Mouse (Mus musculus): Measurements from ENCODE around the gene Pced1b. TPM values are rescaled to one million over a fixed set of nuclear protein-coding genes. Genes with fewer than 3 reads are reported as not detected.
"Not testable (repeated sequence)": the region's sequence is repeated elsewhere in the genome, so short reads cannot be mapped to it uniquely, and the experiment has no call there.

Pced1b gene
- 6.0 and 6.1 TPM in 2 replicates for polyA plus RNA-seq (2015; fragmentation: Nextera tagmentation; extraction: Ambion mirVana)

DNA sequence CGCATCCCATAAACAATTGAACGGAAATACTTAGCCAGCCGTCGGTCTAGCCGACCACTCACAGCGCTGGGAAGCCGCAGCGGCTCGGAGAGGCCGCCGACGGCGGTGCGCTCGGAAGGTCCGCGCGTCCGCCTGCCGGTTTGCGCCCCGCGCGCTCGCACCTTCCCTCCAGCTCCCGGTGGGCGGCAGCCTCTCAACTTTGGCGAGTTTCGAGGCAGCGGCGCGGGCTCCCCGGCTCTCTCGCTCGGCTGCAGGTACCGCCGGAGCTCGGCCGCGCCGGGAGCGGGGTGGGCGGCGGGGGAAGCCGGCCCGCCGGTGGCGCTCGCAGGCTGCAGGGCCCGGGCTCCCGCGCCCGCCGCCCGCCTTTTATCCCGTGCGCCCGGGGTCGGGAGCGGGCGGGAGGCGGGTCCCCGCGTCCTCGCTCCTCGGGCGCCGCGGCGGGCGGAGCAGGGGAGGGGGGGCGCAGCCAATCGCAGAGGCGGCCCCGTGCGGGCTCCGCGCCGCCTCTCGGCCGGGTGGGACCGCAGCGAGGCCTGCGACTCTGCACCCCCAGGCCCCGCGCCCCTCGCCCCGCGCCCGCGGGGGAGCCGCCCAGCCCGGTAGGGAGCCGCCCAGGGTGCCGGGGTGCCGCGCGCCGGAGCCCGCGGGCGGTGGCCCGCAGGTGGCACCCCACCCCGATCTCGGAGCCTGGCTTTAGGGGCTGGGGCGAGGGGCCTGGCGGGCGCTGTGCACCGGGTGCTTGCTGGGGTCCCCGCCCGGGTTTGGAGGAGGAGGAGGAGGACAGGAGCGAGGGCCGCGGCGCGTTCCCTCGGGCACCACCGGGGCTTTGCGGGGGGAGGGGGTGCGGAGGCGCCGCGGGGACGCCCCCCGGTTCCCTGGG is at the start of gene Pced1b, which contains the start of gene Amigo2:
Gene Pced1b, plus strand, starts transcription at position 197 of the 880 bp plus-strand sequence.
Gene Amigo2, minus strand, starts transcription at position 377 of the 880 bp plus-strand sequence.
- peak; percentile 92 for ATAC-seq (ENCODE audit: low read depth)
- H3K4me1 ChIP-seq (replicated peaks; ENCODE audit: control insufficient read depth, insufficient read depth, low read length): 0 out of 2 replicates have a peak, but pooled peaks cover 4% of the 10 kb centered on the region
- H3K9ac ChIP-seq (ENCODE audit: low read length): peak within 1 kb of the TSS; percentile 93
- peak within 1 kb of the TSS; percentile 71 for H3K4me3 ChIP-seq (ENCODE audit: low read length)
- H3K27me3 ChIP-seq (ENCODE audit: control insufficient read depth, insufficient read depth, low read depth, low read length): peaks cover 7% of the 10 kb centered on the region
- H3K36me3 ChIP-seq (ENCODE audit: control insufficient read depth, insufficient read depth, low read length): no peaks in the 10 kb centered on the region
- peak within 1 kb of the TSS; percentile 69 for H3K4me2 ChIP-seq (ENCODE audit: low read depth, low read length)
- H3K9me3 ChIP-seq (ENCODE audit: control insufficient read depth, low read length): no peaks in the 10 kb centered on the region
- peak within 1 kb of the TSS; percentile 78 for H3K27ac ChIP-seq (ENCODE audit: low read length)
- under 1% methylated on average over 63 of the region's 125 CpGs for WGBS

DNA sequence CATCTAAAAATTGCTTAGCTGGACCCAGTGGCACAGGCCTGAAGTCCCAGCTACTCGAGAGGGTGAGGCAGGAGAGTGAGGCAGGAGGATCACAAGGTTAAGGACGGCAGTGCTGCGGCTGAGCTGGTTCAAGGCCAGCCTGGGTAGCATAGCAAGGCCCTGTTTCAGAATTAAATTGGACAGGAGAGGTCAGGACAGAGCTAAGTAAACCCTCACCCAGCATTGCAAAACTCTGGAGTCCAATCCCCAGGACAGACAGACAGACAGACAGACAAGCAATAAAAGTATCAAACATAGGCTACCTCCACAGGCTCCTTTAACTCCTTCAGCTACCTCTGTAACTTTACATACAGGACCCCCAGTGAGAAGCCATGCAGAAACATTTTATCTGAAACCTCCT is 42.0 kb upstream of the Pced1b start:
- no peaks in the 10 kb centered on the region for H3K36me3 ChIP-seq (ENCODE audit: control insufficient read depth, insufficient read depth, low read length)
- H3K4me1 ChIP-seq (replicated peaks; ENCODE audit: control insufficient read depth, insufficient read depth, low read length): no peaks in the 10 kb centered on the region
- WGBS: 65% methylated on average over 3 of the region's 3 CpGs
- H3K27me3 ChIP-seq (ENCODE audit: control insufficient read depth, insufficient read depth, low read depth, low read length): no peaks in the 10 kb centered on the region
- no peak overlapping the region for H3K27ac ChIP-seq (ENCODE audit: low read length)
- no peak overlapping the region for H3K4me3 ChIP-seq (ENCODE audit: low read length)
- ATAC-seq (ENCODE audit: low read depth): no peak
- H3K9ac ChIP-seq (ENCODE audit: low read length): no peak overlapping the region
- H3K9me3 ChIP-seq (ENCODE audit: control insufficient read depth, low read length): no peaks in the 10 kb centered on the region
- H3K4me2 ChIP-seq (ENCODE audit: low read depth, low read length): no peak overlapping the region

DNA sequence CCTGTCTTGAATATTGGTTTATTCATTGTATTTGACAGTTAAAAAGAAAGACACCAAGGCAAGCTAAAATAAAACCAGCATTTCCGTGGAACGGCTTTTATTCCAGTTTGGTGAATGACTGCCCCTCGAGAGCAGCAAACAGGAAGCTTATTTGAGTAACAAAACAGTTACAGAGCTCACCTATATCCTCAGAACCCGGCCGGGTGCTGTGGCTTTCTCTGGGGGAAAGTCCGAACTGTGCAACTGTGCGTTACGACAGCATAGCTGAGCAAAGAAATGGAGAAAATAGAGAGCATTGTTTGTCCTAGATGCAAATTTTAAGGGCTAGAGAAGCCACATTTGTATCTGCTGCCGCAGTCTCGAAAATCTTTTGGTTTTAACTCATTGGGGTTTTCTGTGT is 41.1 kb upstream of the Pced1b start:
- no peaks in the 10 kb centered on the region for H3K9me3 ChIP-seq (ENCODE audit: control insufficient read depth, low read length)
- no peak overlapping the region for H3K9ac ChIP-seq (ENCODE audit: low read length)
- WGBS: 79% methylated on average over 10 of the region's 10 CpGs
- no peak overlapping the region for H3K4me2 ChIP-seq (ENCODE audit: low read depth, low read length)
- H3K4me1 ChIP-seq (replicated peaks; ENCODE audit: control insufficient read depth, insufficient read depth, low read length): no peaks in the 10 kb centered on the region
- no peak overlapping the region for H3K27ac ChIP-seq (ENCODE audit: low read length)
- H3K4me3 ChIP-seq (ENCODE audit: low read length): no peak overlapping the region
- H3K27me3 ChIP-seq (ENCODE audit: control insufficient read depth, insufficient read depth, low read depth, low read length): no peaks in the 10 kb centered on the region
- no peaks in the 10 kb centered on the region for H3K36me3 ChIP-seq (ENCODE audit: control insufficient read depth, insufficient read depth, low read length)
- ATAC-seq (ENCODE audit: low read depth): no peak

DNA sequence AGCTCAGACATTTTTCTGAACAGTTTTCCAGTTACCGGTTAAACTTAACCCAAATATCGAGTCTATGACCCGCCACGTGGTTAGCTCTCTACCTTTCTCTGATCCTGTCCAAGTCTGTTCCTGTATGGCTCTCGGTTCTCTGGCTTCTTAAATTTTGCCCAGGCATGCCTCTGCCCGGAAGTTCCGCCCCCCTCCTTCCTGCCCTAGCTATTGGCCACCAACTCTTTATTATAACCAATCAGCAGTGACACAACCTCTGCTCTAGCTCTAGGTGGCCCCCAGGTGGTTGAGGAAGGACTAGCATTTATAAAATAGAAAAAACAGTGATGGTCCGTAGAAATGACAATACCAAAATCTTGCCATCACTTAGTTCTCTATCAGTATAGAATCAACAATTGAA is 40.4 kb upstream of the Pced1b start:
- Histone ChIP-seq H3K4me2 (ENCODE audit: low read depth, low read length) (no peak overlapping the region), H3K27ac (ENCODE audit: low read length) (no peak overlapping the region), H3K36me3 (ENCODE audit: control insufficient read depth, insufficient read depth, low read length) (no peaks in the 10 kb centered on the region), H3K9me3 (ENCODE audit: control insufficient read depth, low read length) (no peaks in the 10 kb centered on the region), H3K9ac (ENCODE audit: low read length) (no peak overlapping the region), H3K4me1 (replicated peaks; ENCODE audit: control insufficient read depth, insufficient read depth, low read length) (no peaks in the 10 kb centered on the region), H3K4me3 (ENCODE audit: low read length) (no peak overlapping the region), H3K27me3 (ENCODE audit: control insufficient read depth, insufficient read depth, low read depth, low read length) (no peaks in the 10 kb centered on the region)
- 92% methylated on average over 8 of the region's 8 CpGs for WGBS
- ATAC-seq (ENCODE audit: low read depth): no peak

DNA sequence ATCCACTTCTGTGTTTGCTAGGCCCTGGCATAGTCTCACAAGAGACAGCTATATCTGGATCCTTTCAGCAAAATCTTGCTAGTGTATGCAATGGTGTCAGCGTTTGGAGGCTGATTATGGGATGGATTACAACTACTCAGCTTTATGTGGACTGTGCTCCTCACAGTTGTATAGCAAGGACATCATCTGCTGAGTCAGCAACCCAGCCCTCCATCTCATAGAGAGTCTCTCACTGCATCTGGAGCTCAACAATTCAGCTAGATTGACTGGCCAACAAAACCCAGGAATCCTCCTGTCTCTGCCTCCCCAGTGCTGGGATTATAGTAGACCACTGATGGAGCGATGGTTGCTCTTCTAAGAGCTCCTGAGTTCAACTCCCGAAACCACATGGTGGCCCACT is 37.2 kb upstream of the Pced1b start:
- not testable (repeated sequence) for H3K4me3 ChIP-seq (ENCODE audit: low read length); H3K27ac ChIP-seq (ENCODE audit: low read length); ATAC-seq (ENCODE audit: low read depth); H3K9me3 ChIP-seq (ENCODE audit: control insufficient read depth, low read length); H3K4me1 ChIP-seq (replicated peaks; ENCODE audit: control insufficient read depth, insufficient read depth, low read length); H3K9ac ChIP-seq (ENCODE audit: low read length); H3K36me3 ChIP-seq (ENCODE audit: control insufficient read depth, insufficient read depth, low read length); H3K27me3 ChIP-seq (ENCODE audit: control insufficient read depth, insufficient read depth, low read depth, low read length); H3K4me2 ChIP-seq (ENCODE audit: low read depth, low read length)
- 87% methylated on average over 3 of the region's 3 CpGs for WGBS

DNA sequence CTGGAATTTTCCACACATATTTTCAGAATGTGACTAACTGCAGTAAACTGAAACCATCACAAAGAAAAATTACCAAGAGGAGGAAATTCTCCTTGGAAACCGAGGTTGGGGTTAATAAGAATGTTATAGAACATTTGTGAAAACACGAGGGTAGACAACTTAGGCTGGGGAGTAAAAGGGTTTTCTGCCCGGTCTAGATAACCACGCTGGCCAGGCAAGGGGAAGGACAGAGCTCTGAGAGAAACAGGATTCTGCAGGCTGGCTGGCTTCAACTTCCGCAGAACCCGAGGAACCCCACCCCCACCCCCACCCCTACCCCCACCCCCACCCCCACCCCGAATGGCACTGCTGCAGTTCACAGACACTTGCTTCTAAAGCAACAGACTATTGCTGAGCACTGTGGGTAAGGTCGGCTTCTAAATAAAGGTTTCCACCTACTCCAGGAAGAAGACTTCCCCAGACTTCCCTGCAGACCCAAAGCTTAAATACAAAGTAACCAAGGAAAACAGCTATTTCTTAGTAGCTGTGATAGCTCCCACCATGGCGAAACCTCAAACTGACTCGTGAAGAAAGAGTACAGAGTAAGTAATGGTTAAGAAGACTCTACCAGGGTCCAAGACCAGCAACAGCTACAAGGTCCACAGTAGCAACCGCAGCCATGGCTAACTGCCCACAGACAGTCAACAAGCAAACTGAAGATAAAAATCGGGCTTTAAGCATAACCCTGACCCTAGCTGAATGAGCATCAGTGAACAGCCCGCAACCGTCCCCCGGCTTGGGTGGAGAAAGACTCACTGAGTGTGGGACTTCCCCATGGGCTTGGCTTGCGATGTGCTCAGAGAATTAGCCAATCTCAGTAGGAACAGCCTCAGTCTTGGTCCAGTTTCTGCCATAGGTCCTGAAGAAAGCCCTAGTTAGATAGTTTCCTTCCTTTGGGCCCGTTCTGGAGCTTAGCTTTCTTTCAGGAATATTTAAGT is 34.1 kb upstream of the Pced1b start:
- no peaks in the 10 kb centered on the region for H3K36me3 ChIP-seq (ENCODE audit: control insufficient read depth, insufficient read depth, low read length)
- H3K9ac ChIP-seq (ENCODE audit: low read length): no peak overlapping the region
- no peak overlapping the region for H3K4me3 ChIP-seq (ENCODE audit: low read length)
- no peak for ATAC-seq (ENCODE audit: low read depth)
- no peak overlapping the region for H3K27ac ChIP-seq (ENCODE audit: low read length)
- 68% methylated on average over 17 of the region's 17 CpGs for WGBS
- H3K27me3 ChIP-seq (ENCODE audit: control insufficient read depth, insufficient read depth, low read depth, low read length): no peaks in the 10 kb centered on the region
- H3K4me2 ChIP-seq (ENCODE audit: low read depth, low read length): no peak overlapping the region
- no peaks in the 10 kb centered on the region for H3K9me3 ChIP-seq (ENCODE audit: control insufficient read depth, low read length)
- H3K4me1 ChIP-seq (replicated peaks; ENCODE audit: control insufficient read depth, insufficient read depth, low read length): no peaks in the 10 kb centered on the region

DNA sequence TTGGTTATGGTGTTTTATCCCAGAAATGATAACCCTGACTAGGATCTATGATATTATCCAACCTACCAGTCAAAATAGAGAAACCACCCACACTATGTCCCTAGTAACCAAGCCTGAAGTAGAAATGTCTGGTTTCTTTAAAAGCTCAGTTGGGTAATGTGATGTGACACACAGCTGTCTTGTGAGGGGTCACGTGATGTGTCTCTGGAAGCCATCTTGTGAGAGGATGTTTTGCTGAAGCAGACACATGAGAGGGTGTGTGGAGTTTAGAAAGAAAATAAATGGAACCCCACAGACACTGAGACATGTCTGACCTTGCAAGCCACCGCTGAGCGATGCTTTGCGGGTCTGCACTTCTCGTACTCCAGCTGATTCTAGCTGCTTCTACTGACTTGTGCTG is 30.1 kb upstream of the Pced1b start:
- WGBS: 94% methylated on average over 5 of the region's 5 CpGs
- Histone ChIP-seq H3K9ac (ENCODE audit: low read length) (no peak overlapping the region), H3K4me1 (replicated peaks; ENCODE audit: control insufficient read depth, insufficient read depth, low read length) (no peaks in the 10 kb centered on the region), H3K27me3 (ENCODE audit: control insufficient read depth, insufficient read depth, low read depth, low read length) (no peaks in the 10 kb centered on the region), H3K4me3 (ENCODE audit: low read length) (no peak overlapping the region), H3K9me3 (ENCODE audit: control insufficient read depth, low read length) (no peaks in the 10 kb centered on the region), H3K36me3 (ENCODE audit: control insufficient read depth, insufficient read depth, low read length) (no peaks in the 10 kb centered on the region), H3K4me2 (ENCODE audit: low read depth, low read length) (no peak overlapping the region), H3K27ac (ENCODE audit: low read length) (no peak overlapping the region)
- no peak for ATAC-seq (ENCODE audit: low read depth)

DNA sequence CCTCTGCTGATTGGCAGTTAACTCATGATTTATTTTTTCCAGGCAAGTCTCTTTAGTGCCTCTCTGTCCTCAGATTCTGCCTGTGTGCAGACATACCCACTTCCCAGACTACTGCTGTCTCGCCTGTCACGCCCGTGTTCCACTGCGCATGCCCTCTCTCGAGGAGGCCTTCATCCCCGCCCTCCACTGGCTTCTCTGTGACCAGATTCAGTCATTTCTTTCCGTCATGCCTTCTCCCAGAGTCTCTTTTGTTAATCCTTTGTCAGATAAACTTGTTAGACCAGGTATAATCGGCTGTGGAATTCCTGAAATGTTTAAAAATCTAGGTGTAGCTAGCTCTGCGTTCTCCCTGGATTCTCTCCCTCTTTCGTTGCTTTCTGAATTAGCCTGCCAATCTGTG is 23.5 kb upstream of the Pced1b start:
- WGBS: 63% methylated on average over 10 of the region's 10 CpGs
- H3K27me3 ChIP-seq (ENCODE audit: control insufficient read depth, insufficient read depth, low read depth, low read length): no peaks in the 10 kb centered on the region
- no peaks in the 10 kb centered on the region; the same call in 1 of the 2 replicates for H3K9me3 ChIP-seq (ENCODE audit: control insufficient read depth, low read length)
- no peak overlapping the region for H3K4me3 ChIP-seq (ENCODE audit: low read length)
- no peaks in the 10 kb centered on the region for H3K36me3 ChIP-seq (ENCODE audit: control insufficient read depth, insufficient read depth, low read length)
- H3K4me2 ChIP-seq (ENCODE audit: low read depth, low read length): peak overlapping the region; percentile 9; the same call in 1 of the 2 replicates
- ATAC-seq (ENCODE audit: low read depth): peak; percentile 26; the same call in 1 of the 2 replicates
- peak overlapping the region; percentile 47 for H3K27ac ChIP-seq (ENCODE audit: low read length)
- H3K4me1 ChIP-seq (replicated peaks; ENCODE audit: control insufficient read depth, insufficient read depth, low read length): no peaks in the 10 kb centered on the region; the same call in 1 of the 2 replicates
- no peak overlapping the region for H3K9ac ChIP-seq (ENCODE audit: low read length)

DNA sequence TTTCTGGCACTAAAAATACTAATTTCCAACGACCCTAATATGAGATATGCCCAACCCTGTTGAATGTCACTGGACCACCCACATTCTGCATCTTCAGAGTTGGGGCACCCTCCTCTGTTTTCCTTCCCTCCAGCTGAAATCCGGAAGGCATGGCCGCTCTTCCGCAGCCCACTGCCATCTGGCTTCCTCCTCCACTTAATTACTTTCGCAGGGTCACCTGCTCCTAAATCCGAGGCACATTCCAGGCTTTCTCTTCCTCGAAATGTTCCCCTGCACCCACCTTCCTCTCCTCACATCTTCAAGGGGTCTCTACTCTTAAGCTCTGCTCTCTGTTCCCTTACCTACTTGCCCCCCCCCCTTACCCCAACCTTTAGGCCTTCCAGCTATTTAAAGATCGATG is 22.9 kb upstream of the Pced1b start:
- Histone ChIP-seq H3K27me3 (ENCODE audit: control insufficient read depth, insufficient read depth, low read depth, low read length) (no peaks in the 10 kb centered on the region), H3K4me3 (ENCODE audit: low read length) (no peak overlapping the region), H3K9me3 (ENCODE audit: control insufficient read depth, low read length) (no peaks in the 10 kb centered on the region; the same call in 1 of the 2 replicates), H3K9ac (ENCODE audit: low read length) (no peak overlapping the region), H3K36me3 (ENCODE audit: control insufficient read depth, insufficient read depth, low read length) (no peaks in the 10 kb centered on the region), H3K27ac (ENCODE audit: low read length) (no peak overlapping the region), H3K4me1 (replicated peaks; ENCODE audit: control insufficient read depth, insufficient read depth, low read length) (no peaks in the 10 kb centered on the region; the same call in 1 of the 2 replicates), H3K4me2 (ENCODE audit: low read depth, low read length) (no peak overlapping the region)
- 56% methylated on average over 8 of the region's 8 CpGs for WGBS
- ATAC-seq (ENCODE audit: low read depth): no peak

All from lung, embryonic 16.5 days (tissue).